Mouse (Mus musculus) kidney, embryonic 15.5 days (tissue): ENCODE results near the gene Pacs2. TPM values are rescaled to one million over a fixed set of nuclear protein-coding genes. Genes with fewer than 3 reads are reported as not detected.

Source experiments
- ATAC-seq: fragments of 200-750 bp; cut with Nextera tagmentation; replicated peaks from 2 replicates; pipeline ENCODE4 v1.8.0; 2017; ENCODE audit warnings: moderate TSS enrichment; ENCODE audit not compliant: low FRiP score
- H3K27ac ChIP-seq: fragments of 300-500 bp; sonication (generic); 2 replicates; pipeline ENCODE4 v1.5.1; 2015; ENCODE audit warnings: mild to moderate bottlenecking, inconsistent platforms
- H3K27me3 ChIP-seq: fragments of 300-500 bp; sonication (generic); 2 replicates; pipeline ENCODE4 v1.6.1; 2015; ENCODE audit warnings: inconsistent platforms
- H3K36me3 ChIP-seq: fragments of 300-500 bp; sonication (generic); 2 replicates; pipeline ENCODE4 v1.6.1; 2015; ENCODE audit warnings: inconsistent platforms
- H3K4me1 ChIP-seq: fragments of 300-500 bp; sonication (generic); 2 replicates; pipeline ENCODE4 v1.6.1; 2015; ENCODE audit warnings: inconsistent platforms
- H3K4me2 ChIP-seq: fragments of 300-500 bp; sonication (generic); 2 replicates; pipeline ENCODE4 v1.6.1; 2015; ENCODE audit warnings: moderate library complexity, mild to moderate bottlenecking, inconsistent platforms
- H3K4me3 ChIP-seq: fragments of 300-500 bp; sonication (generic); replicated peaks from 2 replicates; pipeline ENCODE4 v1.5.1; 2015; ENCODE audit warnings: mild to moderate bottlenecking, inconsistent platforms
- H3K9ac ChIP-seq: fragments of 300-500 bp; sonication (generic); 2 replicates; pipeline ENCODE4 v1.6.1; 2015; ENCODE audit warnings: mild to moderate bottlenecking, inconsistent platforms
- H3K9me3 ChIP-seq: fragments of 300-500 bp; sonication (generic); replicated peaks from 2 replicates; pipeline ENCODE4 v1.6.1; 2016; ENCODE audit warnings: inconsistent platforms
- WGBS: fragments of 180-500 bp; shearing (Covaris S2); methylation state at CpG from one replicate; pipeline ENCODE4 v1.1.7; 2015; ENCODE audit warnings: mixed read lengths; 5-methylcytosine and 5-hydroxymethylcytosine counted together
- polyA plus RNA-seq: library from polyadenylated mRNA; unstranded; fragments of >200 nt; fragmentation: Nextera tagmentation; extraction: Ambion mirVana; gene quantifications from 2 replicates; pipeline ENCODE4 v1.2.1, GENCODE M21; 2015

Gene Pacs2
- polyA plus RNA-seq, 1 experiment from 2014 or later = 14.3 TPM

DNA sequence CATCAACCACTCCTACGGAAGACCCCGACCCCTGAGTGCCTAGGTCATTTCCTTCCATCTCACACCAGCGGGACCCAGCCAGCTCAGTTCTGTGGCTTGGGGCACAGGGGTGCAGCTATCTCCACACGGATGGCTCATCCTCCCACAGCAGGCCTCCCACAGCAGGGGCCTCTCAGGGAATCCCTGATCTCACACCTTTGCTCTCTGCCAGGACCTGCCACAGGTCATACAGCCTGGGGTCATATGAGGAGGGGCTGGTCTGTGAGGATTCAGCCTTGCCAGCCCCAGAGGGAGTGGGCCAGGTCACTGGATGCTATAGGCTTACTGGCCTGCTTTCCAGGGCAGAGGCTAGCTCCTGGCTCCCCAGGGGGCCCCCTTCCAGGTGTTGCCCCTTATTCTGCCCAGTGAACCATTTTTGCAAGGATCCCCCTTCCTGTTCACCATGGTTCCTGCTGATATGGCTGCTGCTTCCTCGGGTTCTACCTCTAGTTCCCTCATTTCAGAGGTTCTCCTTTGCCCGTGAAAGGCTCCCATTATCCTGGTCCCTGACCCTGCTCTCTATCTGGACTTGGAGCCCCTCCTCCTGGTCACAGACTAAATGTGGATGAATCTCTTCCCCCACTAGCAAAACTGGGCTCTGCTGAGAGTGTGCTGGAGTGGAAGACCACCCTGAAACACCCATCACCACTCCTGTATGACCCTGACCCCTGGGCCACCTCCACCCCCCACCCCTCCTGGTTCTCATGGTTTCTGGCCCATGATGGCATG is 85.3 kb downstream of the Pacs2 start:
- H3K27ac ChIP-seq = peak overlapping the region; percentile 80; the same call in 1 of the 2 replicates
- H3K9me3 ChIP-seq = no peaks in the 10 kb centered on the region
- H3K9ac ChIP-seq = peak overlapping the region; percentile 100
- H3K4me1 ChIP-seq = peaks cover 50% of the 10 kb centered on the region
- 17% methylated on average over 6 of the region's 6 CpGs for WGBS
- peak overlapping the region; percentile 81 for H3K4me2 ChIP-seq
- H3K4me3 ChIP-seq = peak overlapping the region; percentile 92
- ATAC-seq = no peak
- H3K27me3 ChIP-seq = no peaks in the 10 kb centered on the region
- peaks cover 10% of the 10 kb centered on the region for H3K36me3 ChIP-seq

- 0 out of 2 replicates have a peak overlapping the region, but pooled peaks have one; percentile 81 for H3K4me2 ChIP-seq
Measured at GRCm38 (mm10) chr12:113100448-113101076, 86.3 kb downstream of the Pacs2 start.

GRCm38 (mm10) chr12:113101251-113101960 is 87.1 kb downstream of the Pacs2 start:
- 78% methylated on average over 9 of the region's 9 CpGs for WGBS
- H3K9ac ChIP-seq = no peak overlapping the region
- H3K27ac ChIP-seq = no peak overlapping the region
- no peak for ATAC-seq
- no peaks in the 10 kb centered on the region for H3K27me3 ChIP-seq
- H3K9me3 ChIP-seq = no peaks in the 10 kb centered on the region
- H3K4me1 ChIP-seq = peaks cover 50% of the 10 kb centered on the region
- no peak overlapping the region for H3K4me2 ChIP-seq
- peaks cover 19% of the 10 kb centered on the region for H3K36me3 ChIP-seq
- H3K4me3 ChIP-seq = no peak overlapping the region

More at GRCm38 (mm10) chr12:113100448-113101076, 86.3 kb downstream of the Pacs2 start:
- Histone ChIP-seq H3K4me3 (peak overlapping the region; percentile 92; the same call in 1 of the 2 replicates), H3K4me1 (peaks cover 50% of the 10 kb centered on the region), H3K9me3 (no peaks in the 10 kb centered on the region), H3K27ac (no peak overlapping the region), H3K36me3 (peaks cover 15% of the 10 kb centered on the region), H3K27me3 (no peaks in the 10 kb centered on the region), H3K9ac (no peak overlapping the region)
- 79% methylated on average over 5 of the region's 5 CpGs for WGBS
- no peak for ATAC-seq

- no peaks in the 10 kb centered on the region for H3K27me3 ChIP-seq
- no peak for ATAC-seq
- no peak overlapping the region for H3K4me3 ChIP-seq
- 58% methylated on average over 6 of the region's 6 CpGs for WGBS
- H3K9me3 ChIP-seq = no peaks in the 10 kb centered on the region
- no peak overlapping the region for H3K4me2 ChIP-seq
- H3K27ac ChIP-seq = no peak overlapping the region
- peaks cover 51% of the 10 kb centered on the region for H3K4me1 ChIP-seq
- H3K9ac ChIP-seq = no peak overlapping the region
- H3K36me3 ChIP-seq = peaks cover 19% of the 10 kb centered on the region
Measured at GRCm38 (mm10) chr12:113102461-113102860, 88.2 kb downstream of the Pacs2 start.

- H3K4me1 ChIP-seq = peaks cover 49% of the 10 kb centered on the region
- no peak overlapping the region for H3K4me2 ChIP-seq
- H3K36me3 ChIP-seq = peaks cover 24% of the 10 kb centered on the region
- no peaks in the 10 kb centered on the region for H3K9me3 ChIP-seq
- peak; percentile 3; the same call in 1 of the 2 replicates for ATAC-seq
- H3K27ac ChIP-seq = no peak overlapping the region
- WGBS = 89% methylated on average over 8 of the region's 8 CpGs
- H3K27me3 ChIP-seq = no peaks in the 10 kb centered on the region
- H3K4me3 ChIP-seq = no peak overlapping the region
- no peak overlapping the region for H3K9ac ChIP-seq
Measured at GRCm38 (mm10) chr12:113103846-113104451, 89.6 kb downstream of the Pacs2 start.

DNA sequence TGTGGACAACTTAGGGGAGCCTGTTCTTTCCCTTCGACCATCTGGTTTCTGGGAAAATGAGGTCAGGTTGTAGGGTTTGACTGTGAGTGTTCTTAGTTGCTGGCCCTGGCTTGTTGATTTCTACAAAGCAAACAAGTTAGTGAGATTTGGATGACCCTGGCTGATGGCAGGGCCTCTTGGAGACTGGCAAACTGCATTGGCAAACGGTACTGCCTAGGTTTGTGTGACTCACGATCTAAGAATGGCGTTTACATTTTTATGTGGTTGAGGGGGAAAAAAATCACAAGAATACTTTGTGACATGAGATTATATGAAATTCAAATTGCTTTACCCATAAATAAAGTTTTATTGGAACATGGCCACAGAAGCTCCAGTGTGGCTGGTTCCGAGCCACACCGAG is 92.1 kb downstream of the Pacs2 start:
- H3K4me3 ChIP-seq = no peak overlapping the region
- H3K36me3 ChIP-seq = peaks cover 26% of the 10 kb centered on the region
- no peak overlapping the region for H3K4me2 ChIP-seq
- 84% methylated on average over 6 of the region's 6 CpGs for WGBS
- no peaks in the 10 kb centered on the region for H3K27me3 ChIP-seq
- no peaks in the 10 kb centered on the region for H3K9me3 ChIP-seq
- peaks cover 26% of the 10 kb centered on the region for H3K4me1 ChIP-seq
- no peak overlapping the region for H3K9ac ChIP-seq
- ATAC-seq = no peak
- no peak overlapping the region for H3K27ac ChIP-seq

DNA sequence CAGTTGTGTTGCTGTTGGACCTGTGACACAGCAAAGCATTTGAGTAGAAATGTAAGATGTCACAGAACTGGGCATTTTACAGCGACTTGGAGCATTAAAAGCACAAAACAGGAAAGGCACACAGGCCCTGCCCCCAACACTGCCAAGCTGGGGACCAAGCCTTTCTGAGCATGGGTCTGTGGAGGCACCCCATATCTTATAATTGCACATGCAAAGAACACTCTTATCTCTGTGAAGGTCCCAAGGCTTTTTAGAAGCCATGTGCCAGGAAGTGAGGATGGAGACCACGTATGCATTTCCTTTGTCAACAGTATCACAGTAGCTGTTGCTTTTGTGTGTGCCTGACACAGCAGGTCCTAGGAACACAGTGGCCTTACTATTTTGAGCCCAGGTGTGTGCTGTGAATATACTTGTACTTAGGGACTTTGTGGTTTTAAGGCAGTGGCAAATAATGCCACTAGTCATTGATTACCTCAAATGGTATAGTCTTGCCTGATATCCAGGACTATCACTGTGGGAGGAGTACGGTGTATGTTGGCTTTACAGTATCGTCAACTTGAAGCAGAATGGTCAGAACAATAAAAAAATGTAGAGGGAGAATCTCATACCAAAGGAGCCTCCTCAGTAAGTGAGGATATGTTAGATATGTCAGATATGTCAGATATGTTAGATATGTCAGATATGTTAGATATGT is 93.3 kb downstream of the Pacs2 start:
- Histone ChIP-seq H3K4me3 (no peak overlapping the region), H3K9me3 (no peaks in the 10 kb centered on the region), H3K4me2 (no peak overlapping the region), H3K9ac (no peak overlapping the region), H3K27ac (no peak overlapping the region), H3K36me3 (peaks cover 33% of the 10 kb centered on the region), H3K4me1 (peaks cover 18% of the 10 kb centered on the region; the same call in 1 of the 2 replicates), H3K27me3 (no peaks in the 10 kb centered on the region)
- 83% methylated on average over 4 of the region's 4 CpGs for WGBS
- ATAC-seq = no peak

DNA sequence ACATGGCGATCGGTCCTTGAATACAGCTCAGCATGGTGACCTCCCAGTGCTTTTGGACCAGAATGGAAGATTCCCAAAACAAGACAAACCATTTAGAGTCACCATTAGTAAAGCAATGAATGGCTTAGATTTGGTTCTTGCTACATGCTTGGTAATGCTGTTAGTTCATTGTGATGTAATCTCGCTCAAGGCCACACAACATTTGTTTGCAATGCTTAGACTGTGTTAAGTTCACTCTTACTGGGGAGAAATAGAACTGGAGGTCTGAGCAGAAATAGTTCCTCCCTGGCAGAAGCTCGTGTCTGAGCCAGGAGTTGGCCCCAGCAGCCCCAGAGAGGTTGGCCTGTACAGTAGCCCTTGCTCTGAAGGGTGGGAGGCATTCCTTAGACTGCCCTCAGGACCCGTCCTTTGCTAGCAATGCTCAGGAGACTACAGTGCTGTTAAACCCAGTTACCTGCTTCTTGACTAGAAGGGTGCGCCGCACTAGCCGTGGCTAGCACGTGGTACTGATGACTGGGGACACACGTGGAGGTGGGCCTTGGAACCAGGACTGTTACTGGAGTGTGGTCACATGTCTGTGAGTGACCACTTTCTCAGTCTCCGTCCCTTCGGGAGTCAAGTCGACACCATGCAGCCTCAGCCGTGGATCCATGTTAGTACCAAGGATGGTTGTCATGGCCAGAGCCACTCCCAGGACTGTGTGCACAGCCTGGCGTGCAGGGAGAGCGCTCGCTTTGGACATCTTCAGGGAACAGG is 94.4 kb downstream of the Pacs2 start:
- H3K4me3 ChIP-seq = no peak overlapping the region
- peaks cover 10% of the 10 kb centered on the region; the same call in 1 of the 2 replicates for H3K4me1 ChIP-seq
- ATAC-seq = no peak
- WGBS = 81% methylated on average over 17 of the region's 17 CpGs
- no peak overlapping the region for H3K27ac ChIP-seq
- peaks cover 39% of the 10 kb centered on the region for H3K36me3 ChIP-seq
- no peak overlapping the region for H3K9ac ChIP-seq
- H3K4me2 ChIP-seq = no peak overlapping the region
- H3K9me3 ChIP-seq = no peaks in the 10 kb centered on the region
- H3K27me3 ChIP-seq = no peaks in the 10 kb centered on the region

- Histone ChIP-seq H3K27ac (no peak overlapping the region), H3K9ac (no peak overlapping the region), H3K27me3 (no peaks in the 10 kb centered on the region), H3K9me3 (no peaks in the 10 kb centered on the region), H3K4me1 (peaks cover 10% of the 10 kb centered on the region; the same call in 1 of the 2 replicates), H3K4me2 (no peak overlapping the region), H3K36me3 (peaks cover 44% of the 10 kb centered on the region), H3K4me3 (no peak overlapping the region)
- no peak for ATAC-seq
- WGBS = 82% methylated on average over 10 of the region's 10 CpGs
Measured at GRCm38 (mm10) chr12:113109801-113110200, 95.5 kb downstream of the Pacs2 start.

DNA sequence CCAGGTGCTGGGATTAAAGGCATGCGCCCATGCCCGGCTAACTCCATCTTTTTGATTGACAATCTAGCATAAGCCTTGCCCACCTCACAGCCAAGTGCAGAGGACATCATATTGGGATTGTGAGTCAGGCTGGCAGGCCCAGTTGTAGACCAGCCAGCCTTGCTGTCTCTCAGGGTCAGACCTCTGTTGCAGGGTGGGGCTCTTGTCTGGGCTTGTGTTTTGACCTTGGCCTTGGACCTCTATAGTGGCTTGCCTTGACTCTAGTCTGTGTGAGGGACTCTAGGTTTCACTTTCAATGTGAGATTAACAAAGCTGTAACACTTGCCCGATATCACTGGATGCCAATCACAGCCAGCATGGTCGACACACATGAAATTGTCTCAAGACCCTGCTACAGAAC is 99.8 kb downstream of the Pacs2 start:
- H3K36me3 ChIP-seq = peaks cover 70% of the 10 kb centered on the region
- H3K27ac ChIP-seq = no peak overlapping the region
- no peak overlapping the region for H3K9ac ChIP-seq
- no peaks in the 10 kb centered on the region for H3K4me1 ChIP-seq
- WGBS = 88% methylated on average over 4 of the region's 4 CpGs
- H3K4me3 ChIP-seq = no peak overlapping the region
- ATAC-seq = no peak
- H3K9me3 ChIP-seq = no peaks in the 10 kb centered on the region
- no peaks in the 10 kb centered on the region for H3K27me3 ChIP-seq
- H3K4me2 ChIP-seq = no peak overlapping the region
